Mouse (Mus musculus) liver, embryonic 14.5 days (tissue): ENCODE measurements around the gene Clec3b.

Source experiments
- CTCF ChIP-seq: IDR thresholded peaks from 2 replicates; pipeline ENCODE4 v1.5.1; 2016; ENCODE audit warnings: antibody characterized with exemption, low read depth, control low read depth
- EP300 ChIP-seq: IDR thresholded peaks from 2 replicates; pipeline ENCODE4 v1.6.1; 2016; ENCODE audit warnings: antibody characterized with exemption, low read depth

GRCm38 (mm10) chr9:123153121-123153520 lies 2.4 kb downstream of the Clec3b start:
- TF ChIP-seq CTCF (no peak), EP300 (no peak)
